Mouse (Mus musculus) ovary, postnatal 36 days (tissue): ENCODE measurements at regions not wholly inside any gene's neighbourhood (a gene's known extent, or its start where the extent isn't known, plus 50 kb on each side); places are given as distances from the start of the nearest gene placed in this dataset.

Experiments
- DNase-seq: peaks from one replicate; pipeline ENCODE4 v3.0.0; 2022; ENCODE audit warnings: low spot score, mixed read lengths

DNA sequence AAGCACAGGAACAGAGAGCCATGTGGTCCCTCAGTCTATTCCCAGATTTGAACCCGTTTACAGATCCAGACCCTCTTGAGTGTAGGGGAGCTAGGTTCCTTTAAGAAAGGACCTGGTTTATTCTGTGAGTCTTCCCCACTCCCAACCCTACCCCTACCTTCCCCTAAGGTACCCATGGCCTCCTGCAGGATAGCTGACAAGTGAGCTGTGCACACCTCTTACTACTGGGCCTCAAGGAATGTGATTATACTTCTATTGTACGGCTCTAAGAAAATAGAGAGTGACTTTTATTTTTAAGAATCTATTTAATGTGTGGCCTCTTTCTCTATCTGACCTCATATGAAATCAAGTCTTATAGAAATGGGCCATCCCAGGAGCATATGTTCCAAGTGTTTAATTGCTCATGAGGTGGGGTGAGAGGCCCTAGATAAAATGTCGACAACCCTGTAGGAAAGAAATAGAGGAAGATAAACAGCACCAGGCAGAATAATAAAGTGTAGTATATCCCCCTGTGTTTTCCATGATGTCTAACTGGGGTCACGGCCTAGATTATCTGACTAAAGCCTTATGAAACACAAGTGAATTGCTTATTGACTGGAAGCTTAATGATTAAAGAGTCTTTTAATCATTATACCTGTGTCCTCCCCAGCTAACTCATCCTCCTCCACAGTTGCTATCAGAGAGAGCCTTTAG, 145.7 kb upstream of the Cdh5 start:
- DNase-seq, result no peak

DNA sequence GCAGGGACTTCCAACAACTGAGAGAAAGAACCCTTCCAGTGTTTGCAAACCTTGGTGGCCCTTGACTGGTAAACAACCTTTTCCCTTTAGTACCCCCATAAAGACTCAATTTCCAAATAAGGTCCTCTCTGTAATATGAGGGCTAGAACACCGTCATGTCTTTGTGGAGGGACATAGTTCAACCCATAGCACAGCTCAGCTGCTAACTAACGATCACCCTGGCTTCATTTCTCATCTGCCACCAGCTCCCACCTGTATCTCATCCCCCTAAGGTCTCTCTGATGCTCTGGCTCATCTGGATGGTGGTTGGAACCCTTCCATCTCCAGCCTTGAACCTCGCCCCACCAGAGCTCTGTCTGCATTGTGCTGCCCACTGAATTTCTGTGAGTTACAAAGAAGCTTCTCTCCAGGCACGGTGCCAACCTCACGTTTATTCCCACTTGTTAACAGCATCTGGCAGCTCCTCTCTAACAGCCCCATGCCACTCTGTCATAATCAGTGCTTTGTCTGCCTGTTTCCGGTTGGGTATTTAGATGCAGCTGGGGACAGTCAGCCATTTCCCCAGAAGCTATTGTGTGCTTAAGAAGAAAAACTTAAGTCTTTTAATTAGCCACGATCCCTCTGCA, 137.0 kb upstream of the Cdh5 start:
- DNase-seq, result no peak

DNA sequence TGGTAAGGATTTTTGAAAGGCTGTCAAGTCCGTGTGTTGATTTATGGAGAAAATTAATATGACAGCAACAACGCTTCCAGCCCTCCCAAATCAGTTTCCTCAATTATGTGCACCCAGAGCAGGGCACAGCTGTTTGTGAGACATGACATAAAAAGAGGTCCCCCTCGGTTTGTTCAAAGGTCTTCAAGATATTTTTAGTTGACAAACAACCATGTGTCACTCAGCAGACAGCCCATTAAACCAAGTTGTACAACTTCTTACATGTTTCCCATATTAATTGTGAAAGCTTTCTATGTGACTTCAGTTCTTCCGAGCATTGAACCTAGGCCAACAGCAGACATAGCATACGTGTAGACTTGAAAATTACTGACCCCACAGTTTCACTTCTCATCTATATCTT, 131.5 kb upstream of the Cdh5 start:
- DNase-seq, result no peak

DNA sequence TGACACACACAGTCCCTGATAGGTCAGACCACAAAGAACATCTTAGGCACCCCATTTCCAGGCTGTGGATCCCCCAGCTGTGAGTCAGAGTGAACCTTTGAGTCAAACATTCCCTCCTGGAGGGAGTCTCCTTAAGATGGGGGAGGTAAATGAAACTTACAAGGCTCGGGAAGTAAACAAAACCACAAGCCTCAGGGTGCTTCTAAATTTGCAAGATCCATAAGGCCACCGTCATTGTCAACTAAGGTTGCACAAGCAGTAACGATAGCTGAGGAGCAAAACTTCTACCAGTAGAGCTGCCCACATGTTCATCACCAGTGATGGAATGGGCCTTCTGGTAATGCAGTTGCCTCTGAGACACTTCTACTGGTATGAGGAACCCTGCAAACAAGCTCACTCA, 130.9 kb upstream of the Cdh5 start:
- DNase-seq, result no peak

DNA sequence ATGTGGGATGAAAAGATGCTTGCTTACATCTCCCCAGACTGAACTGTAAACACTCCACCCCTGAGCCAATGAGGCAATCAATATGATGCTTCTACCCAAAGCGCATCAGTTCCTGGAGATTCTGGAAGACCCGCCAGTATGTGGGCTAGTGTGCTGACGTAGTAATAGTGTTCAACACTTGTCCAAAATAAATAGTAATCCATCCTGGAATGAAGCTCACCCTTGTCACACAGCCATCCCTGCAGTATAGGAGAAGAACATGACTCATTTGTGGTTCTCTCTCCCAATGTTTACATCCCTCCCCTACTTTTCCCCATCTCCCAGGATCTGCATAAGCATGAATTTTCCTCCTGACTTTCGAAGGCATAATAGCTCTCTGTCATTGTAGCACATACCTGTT, 130.5 kb upstream of the Cdh5 start:
- DNase-seq, result no peak

DNA sequence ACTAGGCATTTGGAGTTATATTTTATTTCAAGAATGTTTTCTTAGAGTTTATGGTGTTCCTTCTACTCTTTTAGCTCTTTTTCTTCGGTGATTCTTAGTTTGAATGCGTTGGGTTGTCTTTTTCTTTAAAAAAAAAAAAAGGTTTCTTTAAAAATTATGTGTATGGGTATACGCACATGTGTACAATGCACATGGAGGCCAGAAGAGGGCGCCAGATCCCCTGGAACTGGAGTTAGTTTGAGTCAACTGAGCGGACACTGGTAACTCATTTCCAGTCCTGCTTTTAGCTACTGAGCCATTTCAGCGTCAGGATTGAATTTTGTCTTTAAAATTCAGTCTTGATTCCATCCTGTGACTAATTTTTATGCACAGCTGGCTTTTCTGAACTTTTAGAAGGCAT, 124.9 kb upstream of the Cdh5 start:
- no peak for DNase-seq

DNA sequence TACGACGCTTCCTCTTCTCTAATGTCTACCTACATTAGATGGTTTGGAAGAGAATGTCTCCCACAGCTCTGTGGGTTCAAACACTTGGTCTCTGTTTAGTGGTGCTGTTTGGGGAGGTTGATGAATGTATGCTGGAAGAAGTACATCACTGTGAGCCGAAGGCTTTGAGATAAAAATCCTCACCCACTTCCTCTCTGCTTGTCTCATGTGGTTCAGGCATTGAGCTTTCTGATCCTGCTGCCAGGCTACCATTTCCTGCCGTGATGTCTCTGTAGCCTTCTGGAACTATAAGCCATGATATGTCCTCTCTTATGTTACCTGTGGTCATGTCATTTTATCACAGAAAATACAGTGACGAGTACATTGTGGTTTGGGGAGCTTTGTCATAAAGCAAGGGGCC, 122.5 kb upstream of the Cdh5 start:
- no peak for DNase-seq

DNA sequence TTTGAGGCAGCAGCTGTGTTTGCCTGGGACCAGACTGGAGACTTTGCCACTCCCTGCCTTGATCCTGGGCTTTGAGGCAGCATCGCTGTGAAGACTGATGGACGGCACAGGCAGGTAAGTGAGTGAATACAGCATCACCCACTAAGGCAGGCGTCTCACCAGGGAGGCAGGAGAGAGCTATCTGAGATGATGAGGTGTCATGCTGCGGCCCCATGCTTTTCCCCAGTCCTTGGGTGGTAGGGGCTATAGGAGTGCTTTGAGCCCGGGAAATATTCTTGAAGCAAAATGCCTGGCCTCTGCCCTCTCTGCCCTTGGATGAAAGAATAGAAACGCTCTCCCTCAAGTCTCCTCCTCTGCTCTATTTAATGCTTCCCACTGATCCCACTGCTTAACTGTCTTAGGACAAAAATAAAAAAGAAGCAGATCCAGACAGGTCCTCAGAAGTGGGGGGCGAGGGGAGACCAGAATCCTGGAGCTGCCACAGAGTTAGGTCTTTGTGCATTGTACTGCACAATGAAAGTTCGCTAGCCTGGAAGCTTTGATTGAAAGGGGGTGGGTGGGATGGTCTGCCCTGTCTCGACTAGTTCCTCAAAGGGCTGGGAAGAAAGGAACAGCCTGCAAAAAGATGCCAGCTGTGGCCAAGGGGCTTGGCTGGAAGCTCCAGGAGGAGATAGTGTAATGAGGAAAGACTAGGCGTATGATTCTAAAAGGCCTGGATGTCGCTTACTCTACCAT, 117.4 kb upstream of the Cdh5 start:
- DNase-seq, result no peak

DNA sequence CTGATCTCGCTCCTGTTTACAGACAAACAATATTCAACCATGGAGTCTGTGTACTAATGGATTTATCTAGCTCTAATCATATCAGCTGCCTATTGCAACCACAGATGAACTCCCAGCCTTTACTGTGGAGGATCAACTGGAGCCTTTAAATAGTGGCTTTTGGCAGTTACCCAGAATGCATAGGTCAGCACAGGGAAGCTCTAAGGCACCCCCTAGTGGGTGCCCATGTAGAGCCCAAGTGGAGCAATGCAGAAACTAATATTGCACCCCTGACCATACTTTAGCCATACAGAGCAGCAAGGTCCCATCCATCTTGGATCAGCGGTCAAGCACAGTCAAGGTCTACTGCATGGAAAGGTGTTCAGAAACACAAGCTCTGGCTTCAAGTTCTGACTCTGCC, 115.8 kb upstream of the Cdh5 start:
- DNase-seq, result no peak

DNA sequence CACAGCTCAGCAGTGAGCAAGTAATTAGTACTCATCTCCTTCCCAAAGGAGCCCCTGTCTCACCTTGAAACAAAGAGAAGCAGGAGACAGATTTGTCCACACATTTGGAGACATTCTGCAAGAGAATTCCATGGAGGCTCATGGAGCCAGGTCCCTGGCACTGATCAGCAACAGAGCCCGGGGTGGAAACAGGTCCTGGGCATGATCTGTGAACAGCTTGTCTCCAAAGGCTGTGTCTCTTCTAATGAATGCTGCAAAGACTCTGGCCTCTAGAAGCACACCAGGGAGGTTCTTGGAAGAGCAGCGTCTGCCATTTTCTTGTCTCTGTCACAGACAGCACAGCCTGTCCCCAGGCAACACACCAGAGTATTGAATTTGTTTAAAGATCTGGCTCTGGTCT, 107.5 kb upstream of the Cdh5 start:
- no peak for DNase-seq

DNA sequence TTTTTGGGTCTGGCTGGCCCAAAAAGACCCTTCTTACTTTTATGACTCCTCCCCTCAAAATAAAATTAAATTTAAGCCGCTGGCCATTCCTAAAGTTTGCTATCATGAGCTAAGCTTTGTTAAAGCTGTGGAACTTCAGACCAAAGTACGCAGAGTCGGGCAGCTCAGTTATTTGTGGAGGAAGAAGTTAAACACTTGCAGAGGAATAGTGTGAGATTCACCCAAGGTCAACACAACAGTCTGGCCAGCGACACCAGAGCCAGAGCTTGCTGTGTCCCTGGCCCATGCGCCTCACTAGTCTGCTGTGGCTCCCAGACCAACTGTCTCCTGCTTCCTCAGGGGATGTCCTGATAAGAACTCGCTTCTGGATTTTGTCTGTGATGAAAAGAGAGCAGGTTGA, 103.3 kb upstream of the Cdh5 start:
- DNase-seq, result no peak

DNA sequence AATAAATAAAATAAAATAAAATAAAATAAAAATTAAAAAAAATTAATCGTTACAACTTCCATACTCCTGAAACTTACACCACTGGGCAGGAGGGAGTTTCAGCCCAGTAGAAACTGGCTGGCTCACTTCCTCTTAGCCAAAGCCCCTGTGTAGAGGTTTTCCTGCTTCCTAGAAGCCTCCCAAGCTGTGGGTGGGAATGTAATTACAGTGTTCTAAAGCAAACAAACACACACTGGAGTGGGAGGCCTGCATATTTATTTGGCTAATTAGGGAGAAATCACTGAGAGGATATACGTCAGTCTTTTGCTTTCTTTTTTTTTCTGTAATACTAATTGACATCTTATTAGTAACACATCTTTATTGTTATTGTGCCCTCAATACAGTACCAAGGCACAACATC, 94.2 kb upstream of the Cdh5 start:
- DNase-seq, result no peak

DNA sequence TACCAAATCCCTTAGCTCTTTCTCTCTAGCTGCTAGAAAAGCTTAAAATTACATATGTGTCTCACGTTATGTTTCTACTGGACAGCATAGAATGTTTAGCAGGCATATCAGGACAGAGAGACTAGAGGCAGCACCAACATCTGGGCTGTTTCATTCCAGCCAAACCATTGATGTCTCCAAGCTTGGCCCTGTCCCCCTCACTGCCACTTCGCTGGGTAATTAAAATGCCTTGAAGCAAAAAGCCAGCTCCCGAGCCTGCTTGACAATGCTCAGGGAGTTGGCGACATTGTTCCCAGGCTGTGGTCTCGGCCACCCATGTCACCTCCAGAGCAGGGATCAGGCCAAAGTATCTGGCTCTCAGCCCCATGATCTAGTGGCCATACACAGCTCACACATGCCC, 92.7 kb upstream of the Cdh5 start:
- DNase-seq, result no peak

DNA sequence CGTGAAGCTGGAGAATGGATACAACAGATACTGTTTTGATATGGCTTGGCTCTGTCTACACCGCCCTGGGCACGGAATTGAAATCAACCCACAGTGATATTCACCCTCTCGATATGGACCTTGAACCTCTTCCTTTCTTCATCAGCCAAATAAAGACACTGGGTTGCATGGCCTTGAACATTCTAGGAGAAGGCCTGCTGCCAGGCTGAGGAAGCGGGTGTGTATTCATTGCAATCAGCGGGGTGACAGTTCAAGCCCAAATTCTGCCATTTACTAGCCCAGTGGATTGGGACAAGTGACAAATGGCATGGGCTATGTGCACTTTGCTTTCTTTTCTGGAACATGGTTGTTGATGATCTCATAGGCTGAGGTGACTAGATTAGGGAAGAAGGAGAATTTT, 92.1 kb upstream of the Cdh5 start:
- no peak for DNase-seq

DNA sequence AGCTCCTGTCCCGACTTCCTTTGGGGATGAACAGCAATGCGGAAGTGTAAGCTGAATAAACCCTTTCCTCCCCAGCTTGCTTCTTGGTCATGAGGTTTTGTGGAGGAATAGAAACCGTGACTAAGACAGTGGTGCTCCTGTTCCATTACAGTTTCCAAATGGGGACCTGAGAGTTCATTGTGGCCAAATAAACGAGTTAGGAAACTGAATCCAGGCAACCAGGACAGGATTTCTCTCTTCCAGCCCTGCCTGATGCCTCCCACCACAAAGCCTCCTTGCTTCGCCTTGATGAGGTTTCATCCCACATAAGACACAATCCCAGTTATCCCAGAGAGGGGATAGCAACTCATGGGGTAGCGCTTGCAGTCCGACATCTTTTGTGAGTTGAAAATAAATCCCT, 79.2 kb upstream of the Cdh5 start:
- DNase-seq, result no peak

DNA sequence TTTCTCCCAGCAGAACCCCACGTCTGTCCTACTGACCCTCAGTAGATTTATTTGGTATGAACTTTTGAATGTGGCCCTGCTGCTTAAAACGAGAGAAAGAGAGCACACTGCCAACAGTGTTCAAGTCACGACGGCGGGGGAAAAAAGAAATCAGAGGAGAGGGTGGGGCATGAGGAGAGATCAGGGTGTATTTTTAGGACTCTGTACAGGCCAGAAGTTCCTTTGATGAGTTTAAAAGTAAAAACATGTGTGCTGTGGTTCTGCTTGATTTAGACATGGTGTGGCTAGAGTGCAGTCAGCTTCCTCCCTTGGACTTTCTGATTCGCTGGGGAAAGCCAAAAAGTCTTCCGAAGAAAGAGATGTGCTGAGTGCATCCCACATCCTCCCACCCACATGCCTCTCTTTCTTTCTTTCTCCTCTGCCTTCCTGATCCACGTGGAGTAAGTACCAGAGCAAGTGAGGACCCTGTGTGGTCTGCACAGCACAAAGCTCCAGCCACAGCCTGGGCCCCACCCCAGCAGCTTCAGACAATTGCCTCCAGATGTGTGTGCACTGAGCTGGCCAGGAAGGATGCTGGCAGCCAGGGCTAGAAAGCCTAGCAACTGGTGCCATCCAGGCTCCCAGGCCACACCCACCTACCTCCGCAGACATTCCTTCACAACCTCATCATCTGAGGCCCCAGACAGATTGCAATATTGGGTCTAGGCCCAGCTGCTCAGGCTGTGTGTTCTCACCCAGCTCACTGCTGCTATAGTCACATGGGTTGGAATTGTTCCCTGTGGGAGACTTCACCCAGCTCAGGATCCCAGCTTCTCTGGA, 78.5 kb upstream of the Cdh5 start:
- DNase-seq, result no peak

DNA sequence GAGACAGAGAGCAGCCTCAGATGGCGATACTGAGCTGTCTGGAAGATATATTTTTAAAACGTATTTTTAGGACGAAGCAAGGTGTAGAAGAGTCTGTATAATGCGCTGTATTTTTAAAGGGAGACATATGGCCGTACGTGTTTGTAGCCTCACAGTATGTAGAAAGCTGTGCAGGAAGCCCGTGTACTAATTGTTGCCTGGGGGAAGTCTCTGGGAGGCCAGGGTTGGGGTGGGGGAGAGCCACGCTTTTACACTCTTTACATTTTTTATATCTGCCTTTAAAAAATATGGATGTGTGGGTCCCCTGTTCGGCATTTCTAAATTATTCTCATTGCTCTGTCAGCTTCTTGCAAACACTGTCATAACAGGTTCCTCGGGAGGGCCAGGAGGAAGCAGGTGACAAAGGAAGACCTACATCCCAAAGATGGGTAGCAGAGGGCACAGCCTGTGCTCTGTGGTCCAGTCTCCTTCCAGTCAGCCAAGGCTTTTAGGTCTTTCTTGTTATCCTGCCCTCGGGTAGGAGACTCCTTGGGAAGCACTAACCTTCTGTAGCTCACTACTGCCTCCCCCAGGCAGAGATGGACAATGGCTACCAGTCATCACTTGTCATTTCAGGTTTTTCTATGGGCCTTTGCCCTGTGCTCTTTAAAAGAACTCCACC, 74.1 kb upstream of the Cdh5 start:
- no peak for DNase-seq

DNA sequence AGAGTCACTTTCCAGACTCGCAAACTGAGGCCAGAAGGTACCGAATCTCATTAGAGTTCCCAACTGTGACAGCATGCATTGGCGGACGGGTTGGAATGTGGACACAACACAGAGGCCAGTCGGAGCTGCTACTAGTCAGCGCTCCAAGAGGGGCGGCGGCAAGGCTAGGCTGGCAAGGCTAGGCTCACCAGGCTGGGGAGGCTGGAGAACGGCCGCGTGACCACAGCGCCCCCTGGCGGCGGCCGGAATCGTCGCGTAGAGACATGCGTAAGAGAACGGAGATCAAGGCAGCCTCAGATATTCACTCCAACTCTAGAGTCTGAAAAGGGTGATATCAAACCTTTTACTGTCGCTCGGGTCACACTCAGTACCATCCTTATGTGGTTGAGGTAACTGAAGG, 72.8 kb upstream of the Cdh5 start:
- peak; percentile 81 for DNase-seq

DNA sequence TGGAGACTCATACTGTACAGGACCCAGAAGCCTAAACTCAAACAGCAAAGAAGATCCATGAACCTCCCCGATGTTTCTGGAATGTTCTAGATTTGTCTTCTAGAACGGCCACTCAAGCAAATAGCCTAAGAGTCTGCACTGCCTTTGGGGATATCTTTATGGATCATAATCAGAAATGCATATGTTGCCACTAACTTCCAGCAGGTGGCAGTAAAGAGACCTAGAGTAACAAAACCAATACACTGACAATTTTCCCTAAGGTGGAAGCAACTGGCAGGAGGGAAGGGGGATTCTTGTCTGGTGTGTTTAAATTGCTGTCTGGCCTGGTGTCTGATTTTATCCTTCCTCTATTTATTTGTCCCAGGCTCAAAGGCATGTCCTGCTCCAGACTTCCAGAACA, 69.2 kb upstream of the Cdh5 start:
- DNase-seq, result no peak

DNA sequence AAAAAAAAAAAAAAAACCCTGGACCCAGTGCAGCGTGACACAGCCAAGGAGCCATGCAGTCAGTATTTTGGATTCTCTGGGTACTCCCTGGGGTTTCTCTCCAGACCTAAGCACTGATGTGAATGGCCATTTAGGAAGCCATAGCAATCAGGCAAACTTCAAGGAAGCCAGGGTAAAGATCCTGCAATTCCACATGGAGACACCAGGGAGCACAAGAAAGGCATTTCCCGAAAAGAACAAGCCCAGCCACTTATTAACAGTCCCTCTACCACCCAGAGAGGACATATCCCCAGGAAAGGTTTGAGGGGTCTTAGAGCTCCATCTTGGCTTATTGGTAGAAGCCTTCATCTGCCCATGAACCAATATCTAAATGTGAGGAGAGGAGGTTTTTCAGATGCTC, 68.3 kb upstream of the Cdh5 start:
- DNase-seq, result no peak

DNA sequence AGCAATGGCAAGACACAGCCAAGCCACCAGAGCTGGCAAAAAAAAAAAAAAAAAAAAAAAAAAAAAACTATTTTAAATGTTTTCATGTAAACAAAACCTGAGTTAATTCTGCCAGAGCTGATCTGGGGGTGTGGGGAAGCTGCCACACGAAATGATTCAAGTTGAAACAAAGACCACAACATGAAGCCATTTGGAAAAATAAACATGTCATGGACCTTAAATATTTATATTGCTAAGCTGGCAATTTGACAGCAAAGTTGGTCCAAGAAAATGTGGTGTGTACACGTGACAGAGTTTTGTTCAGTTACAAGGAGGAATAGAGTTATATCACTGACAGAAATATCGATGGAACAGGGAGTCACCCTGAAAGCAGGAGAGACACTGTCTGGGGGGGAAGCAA, 67.1 kb upstream of the Cdh5 start:
- DNase-seq, result no peak
